Mouse (Mus musculus) kidney, adult 18-20 months (tissue): Measurements from ENCODE around the gene Trpv1.
A peak's percentile ranks its signal among the peaks of the same experiment; 100 is the strongest.

ENCODE experiments used
- DNase-seq: peaks from one replicate; pipeline ENCODE4 v3.0.0; 2021

Gene Trpv1

GRCm38 (mm10) chr11:73233992-73234391, at the start of gene Trpv1:
Trpv1 (plus strand) TSS chr11:73234292.
- DNase-seq = no peak

- no peak for DNase-seq
Observed at GRCm38 (mm10) chr11:73185872-73186615, 48.0 kb upstream of the Trpv1 start.

GRCm38 (mm10) chr11:73187231-73187630, 46.9 kb upstream of the Trpv1 start:
- peak; percentile 34 for DNase-seq

GRCm38 (mm10) chr11:73193047-73193446, 41.0 kb upstream of the Trpv1 start:
- no peak for DNase-seq

- DNase-seq = no peak
Observed at GRCm38 (mm10) chr11:73194444-73194843, 39.6 kb upstream of the Trpv1 start.

- DNase-seq = no peak
Observed at GRCm38 (mm10) chr11:73198190-73198589, 35.9 kb upstream of the Trpv1 start.

- DNase-seq = no peak
Observed at GRCm38 (mm10) chr11:73198603-73199229, 35.4 kb upstream of the Trpv1 start, which contains the start of gene Ctns. Ctns (minus strand) TSS chr11:73199042.

GRCm38 (mm10) chr11:73199230-73199712, 34.8 kb upstream of the Trpv1 start, which contains the start of gene Shpk:
Shpk (plus strand) TSS chr11:73199460.
- DNase-seq = peak; percentile 96

- DNase-seq = peak; percentile 36
Observed at GRCm38 (mm10) chr11:73199879-73200278, 34.2 kb upstream of the Trpv1 start.

GRCm38 (mm10) chr11:73201021-73201420, 33.1 kb upstream of the Trpv1 start:
- no peak for DNase-seq

- no peak for DNase-seq
Observed at GRCm38 (mm10) chr11:73201597-73201996, 32.5 kb upstream of the Trpv1 start.

GRCm38 (mm10) chr11:73203895-73204294, 30.2 kb upstream of the Trpv1 start:
- DNase-seq = no peak

- DNase-seq = no peak
Observed at GRCm38 (mm10) chr11:73205194-73205593, 28.9 kb upstream of the Trpv1 start.

GRCm38 (mm10) chr11:73207621-73208020, 26.5 kb upstream of the Trpv1 start:
- DNase-seq = no peak

GRCm38 (mm10) chr11:73213956-73214355, 20.1 kb upstream of the Trpv1 start:
- DNase-seq = no peak

GRCm38 (mm10) chr11:73219671-73220070, 14.4 kb upstream of the Trpv1 start:
- DNase-seq = no peak

GRCm38 (mm10) chr11:73220651-73221050, 13.4 kb upstream of the Trpv1 start:
- no peak for DNase-seq

GRCm38 (mm10) chr11:73222846-73223245, 11.2 kb upstream of the Trpv1 start:
- no peak for DNase-seq

GRCm38 (mm10) chr11:73223966-73224365, 10.1 kb upstream of the Trpv1 start:
- peak; percentile 48 for DNase-seq

- DNase-seq = no peak
Observed at GRCm38 (mm10) chr11:73225856-73226255, 8.2 kb upstream of the Trpv1 start.

- DNase-seq = no peak
Observed at GRCm38 (mm10) chr11:73228881-73229280, 5.2 kb upstream of the Trpv1 start.

GRCm38 (mm10) chr11:73230081-73230480, 4.0 kb upstream of the Trpv1 start:
- DNase-seq = no peak

- DNase-seq = no peak
Observed at GRCm38 (mm10) chr11:73232513-73232912, 1.6 kb upstream of the Trpv1 start.
